Mouse (Mus musculus) C2C12 (cell line): ENCODE measurements around the gene Phf21a. TPM values are rescaled to one million over a fixed set of nuclear protein-coding genes. Genes with fewer than 3 reads are reported as not detected.

Experiments
- H3K27me3 ChIP-seq: one replicate; pipeline ENCODE4 v1.6.1; 2011; ENCODE audit not compliant: control insufficient read depth, insufficient read depth, insufficient read length
- H3K36me3 ChIP-seq: one replicate; pipeline ENCODE4 v1.6.1; 2011; ENCODE audit not compliant: control insufficient read depth, insufficient read depth
- H3K4me3 ChIP-seq: one replicate; pipeline ENCODE4 v1.5.1; 2011; ENCODE audit warnings: mild to moderate bottlenecking, control low read depth; ENCODE audit not compliant: poor library complexity, insufficient read depth, severe bottlenecking
- H3K79me2 ChIP-seq: one replicate; pipeline ENCODE4 v1.6.1; 2011; ENCODE audit not compliant: control insufficient read depth, insufficient read depth
- H3K79me3 ChIP-seq: one replicate; pipeline ENCODE4 v1.6.1; 2011; ENCODE audit warnings: low read depth, control low read depth
- H3ac ChIP-seq: one replicate; pipeline ENCODE3; 2011; ENCODE audit warnings: low read depth; ENCODE audit not compliant: control insufficient read depth, insufficient read length
- CEBPB ChIP-seq: IDR thresholded peaks from one replicate; pipeline ENCODE4 v1.6.1; 2011; ENCODE audit warnings: low read depth, mild to moderate bottlenecking, control low read depth, moderate library complexity
- CTCF ChIP-seq: IDR thresholded peaks from one replicate; pipeline ENCODE4 v1.5.1; 2011; ENCODE audit not compliant: control insufficient read depth, insufficient read depth, insufficient read length
- FOSL1 ChIP-seq: IDR thresholded peaks from one replicate; pipeline ENCODE4 v1.8.0; 2011; ENCODE audit warnings: mild to moderate bottlenecking, low read length; ENCODE audit not compliant: poor library complexity, insufficient read depth, severe bottlenecking
- MAX ChIP-seq: IDR thresholded peaks from one replicate; pipeline ENCODE4 v1.6.1; 2011; ENCODE audit warnings: mild to moderate bottlenecking, control low read depth
- MYOD1 ChIP-seq: IDR thresholded peaks from one replicate; pipeline ENCODE4 v1.6.1; 2011; ENCODE audit warnings: low read depth; ENCODE audit not compliant: control insufficient read depth, insufficient read length
- MYOG ChIP-seq: IDR thresholded peaks from one replicate; pipeline ENCODE4 v1.6.1; 2011; ENCODE audit not compliant: control insufficient read depth, insufficient read length; ENCODE audit errors: extremely low read depth
- USF1 ChIP-seq: IDR thresholded peaks from one replicate; pipeline ENCODE4 v1.6.1; 2011; ENCODE audit warnings: low read depth, mild to moderate bottlenecking, control low read depth, moderate library complexity
- polyA plus RNA-seq: library from polyadenylated mRNA; unstranded; fragments of >200 nt; fragmentation: generic; extraction: Trizol; gene quantifications from one replicate; pipeline ENCODE4 v1.2.1, GENCODE M21; 2012; ENCODE audit warnings: missing spikeins

Gene Phf21a
- polyA plus RNA-seq, 1 experiment: 8.5 TPM

GRCm38 (mm10) chr2:92067600-92067999 lies 25.3 kb upstream of the Phf21a start:
- H3K4me3 ChIP-seq: no peak overlapping the region
- TF ChIP-seq MYOG (no peak), MAX (no peak), CEBPB (no peak), MYOD1 (no peak), USF1 (no peak), FOSL1 (no peak), CTCF (no peak)
- H3K79me3 ChIP-seq: no peaks in the 10 kb centered on the region
- no peaks in the 10 kb centered on the region for H3K27me3 ChIP-seq
- H3K79me2 ChIP-seq: no peaks in the 10 kb centered on the region
- H3K36me3 ChIP-seq: no peaks in the 10 kb centered on the region
- H3ac ChIP-seq: no peak overlapping the region

- H3K79me3 ChIP-seq: no peaks in the 10 kb centered on the region
- no peaks in the 10 kb centered on the region for H3K27me3 ChIP-seq
- H3K36me3 ChIP-seq: no peaks in the 10 kb centered on the region
- TF ChIP-seq MAX (no peak), CTCF (no peak), USF1 (no peak), FOSL1 (no peak), MYOG (no peak), CEBPB (no peak), MYOD1 (no peak)
- H3ac ChIP-seq: no peak overlapping the region
- no peaks in the 10 kb centered on the region for H3K79me2 ChIP-seq
- H3K4me3 ChIP-seq: no peak overlapping the region
Observed at GRCm38 (mm10) chr2:92069630-92070029, 23.3 kb upstream of the Phf21a start.

- Histone ChIP-seq H3K4me3 (no peak overlapping the region), H3K36me3 (no peaks in the 10 kb centered on the region), H3ac (no peak overlapping the region), H3K79me3 (no peaks in the 10 kb centered on the region), H3K79me2 (no peaks in the 10 kb centered on the region), H3K27me3 (no peaks in the 10 kb centered on the region)
- TF ChIP-seq CTCF: no peak
- no peak for TF ChIP-seq CEBPB
- no peak for TF ChIP-seq USF1
- no peak for TF ChIP-seq MAX
- TF ChIP-seq MYOG: no peak
- TF ChIP-seq FOSL1: no peak
- TF ChIP-seq MYOD1: no peak
Observed at GRCm38 (mm10) chr2:92071143-92071542, 21.8 kb upstream of the Phf21a start.

GRCm38 (mm10) chr2:92076086-92076692 lies 16.7 kb upstream of the Phf21a start:
- H3K79me3 ChIP-seq: no peaks in the 10 kb centered on the region
- no peak overlapping the region for H3ac ChIP-seq
- H3K79me2 ChIP-seq: no peaks in the 10 kb centered on the region
- H3K4me3 ChIP-seq: no peak overlapping the region
- TF ChIP-seq CTCF: no peak
- TF ChIP-seq CEBPB: no peak
- no peak for TF ChIP-seq MYOG
- TF ChIP-seq MYOD1: no peak
- TF ChIP-seq USF1: no peak
- TF ChIP-seq MAX: no peak
- TF ChIP-seq FOSL1: no peak
- no peaks in the 10 kb centered on the region for H3K36me3 ChIP-seq
- H3K27me3 ChIP-seq: no peaks in the 10 kb centered on the region

GRCm38 (mm10) chr2:92082196-92082595 lies 10.7 kb upstream of the Phf21a start:
- TF ChIP-seq MAX (no peak), MYOD1 (no peak), USF1 (no peak), CTCF (no peak), CEBPB (no peak), MYOG (no peak), FOSL1 (no peak)
- Histone ChIP-seq H3K36me3 (no peaks in the 10 kb centered on the region), H3K79me2 (no peaks in the 10 kb centered on the region), H3K27me3 (no peaks in the 10 kb centered on the region), H3ac (no peak overlapping the region), H3K4me3 (no peak overlapping the region), H3K79me3 (no peaks in the 10 kb centered on the region)

GRCm38 (mm10) chr2:92085721-92086120 lies 7.2 kb upstream of the Phf21a start:
- Histone ChIP-seq H3K27me3 (no peaks in the 10 kb centered on the region), H3K79me3 (no peaks in the 10 kb centered on the region), H3K79me2 (no peaks in the 10 kb centered on the region), H3ac (no peak overlapping the region), H3K36me3 (no peaks in the 10 kb centered on the region), H3K4me3 (no peak overlapping the region)
- TF ChIP-seq USF1: no peak
- TF ChIP-seq MAX: no peak
- no peak for TF ChIP-seq FOSL1
- no peak for TF ChIP-seq MYOD1
- no peak for TF ChIP-seq CEBPB
- no peak for TF ChIP-seq MYOG
- no peak for TF ChIP-seq CTCF
